Mouse (Mus musculus) cerebellum, adult 2 months (tissue): ENCODE measurements at regions not wholly inside any gene's neighbourhood (a gene's known extent, or its start where the extent isn't known, plus 50 kb on each side); places are given as distances from the start of the nearest gene placed in this dataset.

Experiments
- DNase-seq, 2 experiments: peaks; one replicate each; pipeline ENCODE4 v3.0.0; 2021
- H3K27ac ChIP-seq: fragments of 200-500 bp; 2 replicates; pipeline ENCODE4 v1.5.1; 2012; ENCODE audit warnings: low read length, control low read depth, inconsistent platforms; ENCODE audit not compliant: insufficient read depth
- H3K27me3 ChIP-seq: fragments of 200-500 bp; 2 replicates; pipeline ENCODE4 v1.6.1; 2012; ENCODE audit warnings: inconsistent platforms, mild to moderate bottlenecking, low read length, moderate library complexity; ENCODE audit not compliant: control insufficient read depth, insufficient read depth
- H3K4me1 ChIP-seq: fragments of 200-500 bp; 2 replicates; pipeline ENCODE4 v1.6.1; 2011; ENCODE audit warnings: low read length; ENCODE audit not compliant: control insufficient read depth, insufficient read depth
- H3K4me3 ChIP-seq: fragments of 200-500 bp; replicated peaks from 2 replicates; pipeline ENCODE3; 2011; ENCODE audit warnings: mild to moderate bottlenecking, low read depth, low read length, control low read depth; ENCODE audit not compliant: insufficient read depth
- CTCF ChIP-seq: fragments of 200-500 bp; IDR thresholded peaks from 2 replicates; pipeline ENCODE4 v1.5.1; 2011; ENCODE audit warnings: low read depth, mild to moderate bottlenecking, control low read depth, low read length, moderate library complexity, borderline replicate concordance; ENCODE audit not compliant: insufficient read depth
- POLR2A ChIP-seq: fragments of 200-500 bp; IDR thresholded peaks from 2 replicates; pipeline ENCODE4 v1.6.1; 2011; ENCODE audit warnings: low read length, control low read depth, borderline replicate concordance; ENCODE audit not compliant: insufficient read depth
- WGBS: fragments of 180-500 bp; shearing (Covaris S2); methylation state at CpG from one replicate; pipeline ENCODE4 v1.1.7; 2018; 5-methylcytosine and 5-hydroxymethylcytosine counted together

GRCm38 (mm10) chr16:63031035-63031434 lies 176.9 kb downstream of the Pros1 start:
- 35% methylated on average over 5 of the region's 5 CpGs for WGBS
- Histone ChIP-seq H3K4me1 (no peaks in the 10 kb centered on the region), H3K4me3 (no peak overlapping the region), H3K27me3 (no peaks in the 10 kb centered on the region), H3K27ac (no peak overlapping the region)
- no peak for TF ChIP-seq POLR2A
- DNase-seq, result no peak

- H3K27me3 ChIP-seq, result no peaks in the 10 kb centered on the region
- H3K4me3 ChIP-seq, result no peak overlapping the region
- TF ChIP-seq CTCF, result no peak
- TF ChIP-seq POLR2A, result no peak
- 51% methylated on average over 6 of the region's 6 CpGs for WGBS
- DNase-seq, result no peak
- no peaks in the 10 kb centered on the region for H3K4me1 ChIP-seq
- H3K27ac ChIP-seq, result no peak overlapping the region
These were observed 177.7 kb downstream of the Pros1 start for GRCm38 (mm10) chr16:63031802-63032201.

DNA sequence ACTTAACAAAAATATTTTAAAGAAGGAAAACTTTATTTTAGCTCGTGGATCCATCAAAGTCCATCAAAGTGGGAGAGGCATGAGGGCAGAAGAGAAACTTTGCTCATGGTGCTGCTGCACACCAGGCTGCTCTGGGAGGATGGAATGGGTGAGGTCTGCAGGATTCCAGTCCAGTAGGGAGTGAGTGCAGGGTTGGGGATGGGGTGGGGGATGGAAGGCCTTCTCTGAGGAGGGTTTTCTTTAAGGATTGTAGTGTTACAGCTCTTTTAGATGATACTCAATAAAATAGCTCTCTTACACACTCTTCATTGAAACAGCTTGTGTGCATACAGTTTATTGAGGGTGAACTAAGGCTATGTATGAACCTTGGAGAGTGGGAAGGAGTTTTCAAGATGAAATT lies 195.0 kb downstream of the Pros1 start:
- Histone ChIP-seq H3K4me3 (no peak overlapping the region), H3K27me3 (no peaks in the 10 kb centered on the region), H3K4me1 (no peaks in the 10 kb centered on the region), H3K27ac (no peak overlapping the region)
- 74% methylated on average over 1 of the region's 1 CpGs for WGBS
- TF ChIP-seq CTCF (no peak), POLR2A (no peak)
- DNase-seq, result no peak

- no peaks in the 10 kb centered on the region for H3K4me1 ChIP-seq
- no peak overlapping the region for H3K4me3 ChIP-seq
- no peak for DNase-seq
- no peaks in the 10 kb centered on the region for H3K27me3 ChIP-seq
- H3K27ac ChIP-seq, result no peak overlapping the region
- no peak for TF ChIP-seq CTCF
These were observed 208.8 kb downstream of the Pros1 start for GRCm38 (mm10) chr16:63062883-63063282.

DNA sequence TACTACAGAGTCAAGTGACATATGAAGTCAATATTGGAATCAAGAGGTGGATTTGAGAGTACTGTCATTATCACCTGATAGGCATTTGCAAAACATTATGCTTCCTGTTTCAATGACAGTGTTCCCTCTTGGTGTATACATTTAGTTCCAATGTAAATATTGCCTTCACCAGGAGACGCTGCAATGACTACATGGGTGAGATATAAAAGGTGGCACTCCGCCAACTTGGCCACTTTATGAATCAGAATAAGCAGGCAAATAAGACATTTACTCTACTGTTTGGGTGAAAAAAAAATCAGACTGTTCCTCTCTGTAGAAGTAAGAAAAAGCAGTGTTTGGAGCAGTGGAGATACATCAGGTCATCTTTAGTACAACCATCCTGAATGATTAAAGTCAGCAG lies 215.9 kb downstream of the Pros1 start:
- Histone ChIP-seq H3K27me3 (no peaks in the 10 kb centered on the region), H3K4me3 (no peak overlapping the region), H3K4me1 (no peaks in the 10 kb centered on the region), H3K27ac (no peak overlapping the region)
- 56% methylated on average over 2 of the region's 2 CpGs for WGBS
- no peak for DNase-seq
- TF ChIP-seq CTCF (no peak), POLR2A (no peak)

GRCm38 (mm10) chr16:63075814-63076213 lies 221.7 kb downstream of the Pros1 start:
- Histone ChIP-seq H3K4me3 (no peak overlapping the region), H3K27ac (no peak overlapping the region), H3K27me3 (no peaks in the 10 kb centered on the region), H3K4me1 (no peaks in the 10 kb centered on the region)
- 76% methylated on average over 4 of the region's 4 CpGs for WGBS
- no peak for TF ChIP-seq CTCF
- no peak for TF ChIP-seq POLR2A
- no peak for DNase-seq

DNA sequence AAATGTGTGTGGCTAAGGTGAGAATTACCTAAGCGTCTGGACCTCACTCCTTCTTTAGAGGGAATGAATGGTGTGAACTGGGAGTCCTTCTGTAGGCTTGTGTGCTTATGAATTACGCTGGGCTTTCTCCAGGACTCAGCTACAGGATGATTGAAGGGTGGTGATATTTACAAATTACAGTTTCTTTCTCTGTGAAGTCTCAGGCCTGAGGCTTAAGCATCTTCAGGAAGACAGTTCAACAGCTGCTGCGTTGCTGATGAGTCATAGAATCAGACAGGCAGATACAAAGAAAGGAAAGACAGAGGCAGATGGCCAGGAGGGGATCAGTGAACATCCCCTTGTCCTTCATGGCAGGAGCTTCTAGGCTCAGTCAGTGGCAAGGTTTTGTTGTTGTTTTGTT lies 227.3 kb downstream of the Pros1 start:
- no peaks in the 10 kb centered on the region for H3K27me3 ChIP-seq
- peak in 1 of 2 experiments; percentile 34 for DNase-seq
- 45% methylated on average over 3 of the region's 3 CpGs for WGBS
- no peak for TF ChIP-seq POLR2A
- no peak for TF ChIP-seq CTCF
- H3K4me3 ChIP-seq, result no peak overlapping the region
- no peak overlapping the region for H3K27ac ChIP-seq
- H3K4me1 ChIP-seq, result no peaks in the 10 kb centered on the region; the same call in 1 of the 2 replicates

GRCm38 (mm10) chr16:63083256-63083655 lies 229.1 kb downstream of the Pros1 start:
- TF ChIP-seq CTCF, result no peak
- TF ChIP-seq POLR2A, result no peak
- WGBS, result 66% methylated on average over 5 of the region's 5 CpGs
- DNase-seq, result no peak
- H3K27me3 ChIP-seq, result no peaks in the 10 kb centered on the region
- H3K4me3 ChIP-seq, result no peak overlapping the region
- no peaks in the 10 kb centered on the region; the same call in 1 of the 2 replicates for H3K4me1 ChIP-seq
- no peak overlapping the region for H3K27ac ChIP-seq
